Comparison of ENCODE assay signal across 19 mouse cellular contexts in the genomic region with DNA sequence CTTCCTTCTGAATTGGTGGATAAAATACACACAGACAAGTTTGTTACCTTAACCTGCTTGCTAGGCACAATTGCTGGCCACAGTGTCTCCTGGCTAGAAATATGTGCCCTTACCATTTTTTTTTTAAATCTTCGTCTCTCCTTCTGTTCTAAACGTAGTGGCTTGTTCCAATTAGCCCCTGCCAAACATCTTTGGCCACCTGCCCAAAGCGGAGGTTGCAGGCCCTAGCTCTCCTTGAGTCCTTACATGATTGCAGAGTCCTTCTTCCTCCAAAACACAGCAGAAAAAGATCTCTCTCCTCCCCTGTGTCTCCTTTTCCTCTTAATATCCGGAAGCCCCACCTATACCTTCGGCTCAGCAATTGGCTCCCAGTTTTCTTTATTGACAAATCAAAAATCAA.
DNase-seq lines count a peak whose midpoint lies in the region; ATAC-seq lines count a peak whose summit lies in the region.
"Had no signal": no experiment of that assay in that cellular context is flagged by ENCODE, and none has a peak within 500 bp of the region (broad histone marks: within the 10 kb centered on the region; RNA-seq: fewer than 3 reads in every experiment).

No protein-coding gene starts in this region.

- DNase-seq in cerebellum, postnatal 25 days = peak; percentile 20 to 62
- no peak for DNase-seq in cerebellum, adult 11-12 months
- peak; percentile 13 to 16 for DNase-seq in heart, postnatal 14 days
- DNase-seq in lung, postnatal 10 days = peak; percentile 3
- no peak for DNase-seq in lung, postnatal 4 days
- DNase-seq: embryo, embryonic 11 days; kidney, adult 9 months; kidney, postnatal 36 days; liver, embryonic 13.5 days; right cerebral cortex, adult 18-20 months; thymus, adult 2 months had no signal

- H3K27ac ChIP-seq in heart, embryonic 11.5 days (ENCODE audit: low read depth, low read length) = no peak overlapping the region
- H3K27ac ChIP-seq: forebrain, embryonic 15.5 days; heart, adult 2 months; hindbrain, embryonic 15.5 days; intestine, embryonic 15.5 days; limb, embryonic 13.5 days; liver, embryonic 13.5 days; lung, embryonic 15.5 days; midbrain, embryonic 12.5 days had no signal

- WGBS in heart, embryonic 11.5 days (ENCODE audit: insufficient replicate concordance) = 79% methylated on average over 5 of the region's 5 CpGs

- no peak for ATAC-seq in heart, embryonic 11.5 days (replicated peaks; ENCODE audit: insufficient number of reproducible peaks, low FRiP score, low TSS enrichment)
- ATAC-seq: forebrain, embryonic 15.5 days; intestine, embryonic 15.5 days had no signal

- no peaks in the 10 kb centered on the region for H3K27me3 ChIP-seq in heart, embryonic 11.5 days (ENCODE audit: control insufficient read depth, insufficient read depth, low read length)
- H3K27me3 ChIP-seq: forebrain, embryonic 15.5 days; hindbrain, embryonic 15.5 days; intestine, embryonic 15.5 days; limb, embryonic 13.5 days; liver, embryonic 13.5 days; lung, embryonic 15.5 days; midbrain, embryonic 12.5 days had no signal

- H3K4me1 ChIP-seq in heart, embryonic 11.5 days (ENCODE audit: control insufficient read depth, insufficient read depth, low read length) = no peaks in the 10 kb centered on the region
- H3K4me1 ChIP-seq: forebrain, embryonic 15.5 days; hindbrain, embryonic 15.5 days; intestine, embryonic 15.5 days; limb, embryonic 13.5 days; liver, embryonic 13.5 days; lung, embryonic 15.5 days; midbrain, embryonic 12.5 days had no signal

- H3K9ac ChIP-seq in heart, embryonic 11.5 days (ENCODE audit: low read depth, low read length) = no peak overlapping the region
- H3K9ac ChIP-seq: forebrain, embryonic 15.5 days; hindbrain, embryonic 15.5 days; intestine, embryonic 15.5 days; limb, embryonic 13.5 days; liver, embryonic 13.5 days; lung, embryonic 15.5 days; midbrain, embryonic 12.5 days had no signal

- no peak overlapping the region for H3K4me2 ChIP-seq in heart, embryonic 11.5 days
- H3K4me2 ChIP-seq: forebrain, embryonic 15.5 days; hindbrain, embryonic 15.5 days; intestine, embryonic 15.5 days; limb, embryonic 13.5 days; liver, embryonic 13.5 days; lung, embryonic 15.5 days; midbrain, embryonic 12.5 days had no signal

- no peaks in the 10 kb centered on the region for H3K9me3 ChIP-seq in heart, embryonic 11.5 days (replicated peaks; ENCODE audit: control insufficient read depth, low read length)
- H3K9me3 ChIP-seq: forebrain, embryonic 15.5 days; hindbrain, embryonic 15.5 days; intestine, embryonic 15.5 days; limb, embryonic 13.5 days; liver, embryonic 13.5 days; lung, embryonic 15.5 days had no signal

- no peaks in the 10 kb centered on the region for H3K36me3 ChIP-seq in heart, embryonic 11.5 days (ENCODE audit: control insufficient read depth, insufficient read depth, low read length)
- H3K36me3 ChIP-seq: forebrain, embryonic 15.5 days; hindbrain, embryonic 15.5 days; intestine, embryonic 15.5 days; limb, embryonic 13.5 days; liver, embryonic 13.5 days; lung, embryonic 15.5 days; midbrain, embryonic 12.5 days had no signal

- no peak overlapping the region for H3K4me3 ChIP-seq in heart, embryonic 11.5 days (ENCODE audit: low read depth, low read length)
- H3K4me3 ChIP-seq: forebrain, embryonic 15.5 days; heart, adult 2 months; hindbrain, embryonic 15.5 days; intestine, embryonic 15.5 days; limb, embryonic 13.5 days; liver, embryonic 13.5 days; lung, embryonic 15.5 days; midbrain, embryonic 12.5 days had no signal

- intact Hi-C loops in heart, postnatal 14 days (cut with DNase I) = no loop called here

Comparison
In these comparisons a context has a peak if more than half of its experiments do, and no peak if none do; other contexts are left out.
1. DNase-seq: peak in cerebellum, postnatal 25 days (2 of 2), heart, postnatal 14 days (2 of 2) and lung, postnatal 10 days (single experiment); none in cerebellum, adult 11-12 months (single experiment) and lung, postnatal 4 days (0 of 2).